Comparison of ENCODE assay signal across 20 mouse cellular contexts in genomic region chr12:39536326-39536725, GRCm38 (mm10).
DNase-seq lines count a peak whose midpoint lies in the region; ATAC-seq and TF ChIP-seq lines count a peak whose summit lies in the region.
"Had no signal": no experiment of that assay in that cellular context is flagged by ENCODE, and none has a peak within 500 bp of the region (broad histone marks: within the 10 kb centered on the region; RNA-seq: fewer than 3 reads in every experiment).

No protein-coding gene starts in this region.

- H3K36me3 ChIP-seq in forebrain, postnatal 0 days (ENCODE audit: insufficient read depth): no peaks in the 10 kb centered on the region
- H3K36me3 ChIP-seq in forebrain, embryonic 10.5 days (replicated peaks): no peaks in the 10 kb centered on the region
- H3K36me3 ChIP-seq: embryonic facial prominence, embryonic 10.5 days; heart, embryonic 13.5 days; hindbrain, embryonic 13.5 days; intestine, embryonic 15.5 days had no signal

- no peaks in the 10 kb centered on the region for H3K4me1 ChIP-seq in forebrain, postnatal 0 days (ENCODE audit: insufficient read depth)
- no peaks in the 10 kb centered on the region for H3K4me1 ChIP-seq in forebrain, embryonic 10.5 days
- H3K4me1 ChIP-seq: embryonic facial prominence, embryonic 10.5 days; heart, embryonic 13.5 days; hindbrain, embryonic 13.5 days; intestine, embryonic 15.5 days had no signal

- H3K27me3 ChIP-seq in forebrain, postnatal 0 days (ENCODE audit: insufficient read depth, low read length): no peaks in the 10 kb centered on the region
- H3K27me3 ChIP-seq in forebrain, embryonic 10.5 days (ENCODE audit: poor library complexity, severe bottlenecking): no peaks in the 10 kb centered on the region
- H3K27me3 ChIP-seq: CH12.LX; heart, embryonic 13.5 days; hindbrain, embryonic 13.5 days; intestine, embryonic 15.5 days; Patski had no signal

- peak; percentile 14 for DNase-seq in cerebellum, adult 11-12 months
- DNase-seq in cerebellum, adult 18-20 months: no peak
- DNase-seq in forebrain, postnatal 0 days: peak; percentile 1
- no peak for DNase-seq in forebrain, embryonic 10.5 days (ENCODE audit: extremely low spot score, low spot score)
- peak; percentile 56 for DNase-seq in retina, postnatal 1 day
- no peak for DNase-seq in retina, embryonic 14.5 days (ENCODE audit: low spot score)
- DNase-seq in cerebellum, postnatal 14 days: peak; percentile 4 to 13
- DNase-seq in lung, postnatal 4 days: no peak
- DNase-seq: adrenal gland, postnatal 14 days; gastrocnemius, postnatal 36 days; heart, adult 11 months; heart, postnatal 4 days; kidney, adult 18-20 months had no signal

- no peak for ATAC-seq in forebrain, postnatal 0 days
- ATAC-seq: activated CD4-positive, CD25-positive, alpha-beta regulatory T cell, adult 4 months; intestine, embryonic 15.5 days; Patski had no signal

- no peak overlapping the region for H3K27ac ChIP-seq in forebrain, postnatal 0 days (ENCODE audit: low read depth, low read length)
- no peak overlapping the region for H3K27ac ChIP-seq in forebrain, embryonic 10.5 days
- H3K27ac ChIP-seq: embryonic facial prominence, embryonic 10.5 days; heart, embryonic 13.5 days; hindbrain, embryonic 13.5 days; intestine, embryonic 15.5 days had no signal

- no peak overlapping the region for H3K4me3 ChIP-seq in forebrain, postnatal 0 days (ENCODE audit: low read depth, low read length)
- H3K4me3 ChIP-seq in forebrain, embryonic 10.5 days: no peak overlapping the region
- H3K4me3 ChIP-seq: embryonic facial prominence, embryonic 10.5 days; heart, embryonic 13.5 days; hindbrain, embryonic 13.5 days; intestine, embryonic 15.5 days had no signal

- no peaks in the 10 kb centered on the region for H3K9me3 ChIP-seq in forebrain, postnatal 0 days (ENCODE audit: low read length)
- H3K9me3 ChIP-seq in forebrain, embryonic 10.5 days: no peaks in the 10 kb centered on the region
- H3K9me3 ChIP-seq: embryonic facial prominence, embryonic 10.5 days; heart, embryonic 13.5 days; hindbrain, embryonic 13.5 days; intestine, embryonic 15.5 days had no signal

- no peak overlapping the region for H3K9ac ChIP-seq in forebrain, postnatal 0 days
- H3K9ac ChIP-seq: heart, embryonic 13.5 days; hindbrain, embryonic 13.5 days; intestine, embryonic 15.5 days had no signal

- 38% methylated on average over 2 of the region's 2 CpGs for WGBS in forebrain, postnatal 0 days
- 69% methylated on average over 2 of the region's 2 CpGs for WGBS in forebrain, embryonic 10.5 days

- no peak for TF ChIP-seq CTCF in forebrain, postnatal 0 days (IDR thresholded peaks at IDR 0.05; ENCODE audit: low read depth)

- H3K4me2 ChIP-seq in forebrain, postnatal 0 days (ENCODE audit: low read depth): no peak overlapping the region
- H3K4me2 ChIP-seq: heart, embryonic 13.5 days; hindbrain, embryonic 13.5 days; intestine, embryonic 15.5 days had no signal

Comparison
In these comparisons a context has a peak if more than half of its experiments do, and no peak if none do; other contexts are left out.
1. DNase-seq: peak in cerebellum, adult 11-12 months (single experiment), forebrain, postnatal 0 days (single experiment), retina, postnatal 1 day (single experiment) and cerebellum, postnatal 14 days (2 of 2); none in cerebellum, adult 18-20 months (0 of 2), forebrain, embryonic 10.5 days (single experiment), retina, embryonic 14.5 days (single experiment) and lung, postnatal 4 days (0 of 2).